Mouse (Mus musculus): ENCODE results near the gene Rai14.

GRCm38 (mm10) chr15:10760006-10760405 lies 45.6 kb upstream of the Rai14 start:
- TF ChIP-seq POLR2A (IDR thresholded peaks at IDR 0.05; ENCODE audit: control insufficient read depth, extremely low read depth, insufficient read depth, low read length, poor library complexity) (no peak), CTCF (IDR thresholded peaks at IDR 0.05; ENCODE audit: borderline replicate concordance, control insufficient read depth, extremely low read depth, insufficient read depth, low read length, poor library complexity) (no peak)

All from thymus, adult 2 months (tissue).